Mouse (Mus musculus) left cerebral cortex, postnatal 4 days (tissue): ENCODE measurements at regions not wholly inside any gene's neighbourhood (a gene's known extent, or its start where the extent isn't known, plus 50 kb on each side); places are given as distances from the start of the nearest gene placed in this dataset.
"Not testable (repeated sequence)": the region's sequence is repeated elsewhere in the genome, so short reads cannot be mapped to it uniquely, and the experiment has no call there.

Experiments used
- DNase-seq: peaks from one replicate; pipeline ENCODE4 v3.0.0-alpha.2; 2022
- intact Hi-C: fragments of 180-260 bp; cut with DNase I; formaldehyde crosslinking; loops from one replicate; pipeline ENCODE4 v1.15.1; 2025

- intact Hi-C loops = no loop called here
- DNase-seq = no peak
Measured at GRCm38 (mm10) chr6:50818891-50819541, 164.8 kb upstream of the Npvf start.

GRCm38 (mm10) chr6:50821401-50822235 lies 167.4 kb upstream of the Npvf start:
- DNase-seq = peak; percentile 40
- intact Hi-C loops = no loop called here

- no peak for DNase-seq
- intact Hi-C loops = no loop called here
Measured at GRCm38 (mm10) chr6:50822236-50823151, 168.3 kb upstream of the Npvf start.

GRCm38 (mm10) chr6:50823220-50823910 lies 169.1 kb upstream of the Npvf start:
- intact Hi-C loops = no loop called here
- no peak for DNase-seq

GRCm38 (mm10) chr6:50824466-50824865 lies 170.2 kb upstream of the Npvf start:
- intact Hi-C loops = no loop called here
- no peak for DNase-seq

- intact Hi-C loops = no loop called here
- no peak for DNase-seq
Measured at GRCm38 (mm10) chr6:50831725-50832124, 177.5 kb upstream of the Npvf start.

- DNase-seq = no peak
- intact Hi-C loops = no loop called here
Measured at GRCm38 (mm10) chr6:50835997-50836625, 181.9 kb upstream of the Npvf start.

GRCm38 (mm10) chr6:50840826-50841225 lies 186.6 kb upstream of the Npvf start:
- DNase-seq = peak; percentile 57
- intact Hi-C loops = no loop called here

GRCm38 (mm10) chr6:50845246-50845645 lies 191.0 kb upstream of the Npvf start:
- DNase-seq = peak; percentile 49
- intact Hi-C loops = not testable (repeated sequence)

GRCm38 (mm10) chr6:50846740-50847516 lies 192.7 kb upstream of the Npvf start:
- DNase-seq = no peak
- intact Hi-C loops = no loop called here

GRCm38 (mm10) chr6:50847548-50847947 lies 193.3 kb upstream of the Npvf start:
- intact Hi-C loops = no loop called here
- no peak for DNase-seq

- no peak for DNase-seq
- intact Hi-C loops = no loop called here
Measured at GRCm38 (mm10) chr6:50859162-50859561, 204.9 kb upstream of the Npvf start.

- DNase-seq = no peak
- intact Hi-C loops = no loop called here
Measured at GRCm38 (mm10) chr6:50877991-50878390, 223.8 kb upstream of the Npvf start.

- DNase-seq = no peak
Measured at GRCm38 (mm10) chr6:50882298-50882697, 228.1 kb upstream of the Npvf start.

GRCm38 (mm10) chr6:50882759-50883158 lies 228.5 kb upstream of the Npvf start:
- no peak for DNase-seq
- intact Hi-C loops = no loop called here

More at GRCm38 (mm10) chr6:50882298-50882697, 228.1 kb upstream of the Npvf start:
- intact Hi-C loops = no loop called here

GRCm38 (mm10) chr6:50885031-50885430 lies 230.8 kb upstream of the Npvf start:
- intact Hi-C loops = no loop called here
- DNase-seq = no peak

GRCm38 (mm10) chr6:50885771-50886360 lies 231.6 kb upstream of the Npvf start:
- peak; percentile 54 for DNase-seq
- intact Hi-C loops = no loop called here

GRCm38 (mm10) chr6:50890370-50891204 lies 236.3 kb upstream of the Npvf start:
- intact Hi-C loops = no loop called here
- peak; percentile 86 for DNase-seq
